Mouse (Mus musculus) bone marrow, adult 2 months (tissue): ENCODE measurements around the gene Trak1. TPM values are rescaled to one million over a fixed set of nuclear protein-coding genes. Genes with fewer than 3 reads are reported as not detected.
A peak's percentile ranks its signal among the peaks of the same experiment; 100 is the strongest.

Experiments
- H3K27ac ChIP-seq: fragments of 200-500 bp; 2 replicates; pipeline ENCODE4 v1.5.1; 2012; ENCODE audit warnings: low read depth, mild to moderate bottlenecking, control low read depth, inconsistent platforms, low read length; ENCODE audit not compliant: control insufficient read depth, poor library complexity, insufficient read depth
- H3K4me1 ChIP-seq: fragments of 200-500 bp; 2 replicates; pipeline ENCODE4 v1.6.1; 2011; ENCODE audit warnings: low read length; ENCODE audit not compliant: control insufficient read depth, insufficient read depth
- H3K4me3 ChIP-seq: fragments of 200-500 bp; replicated peaks from 2 replicates; pipeline ENCODE3; 2011; ENCODE audit warnings: mild to moderate bottlenecking, low read depth, low read length, control low read depth; ENCODE audit not compliant: control insufficient read depth
- CTCF ChIP-seq: fragments of 200-500 bp; IDR thresholded peaks from 2 replicates; pipeline ENCODE4 v1.5.1; 2011; ENCODE audit warnings: low read length, control low read depth; ENCODE audit not compliant: control insufficient read depth, insufficient read depth
- POLR2A ChIP-seq: fragments of 200-500 bp; IDR thresholded peaks from 2 replicates; pipeline ENCODE4 v1.6.1; 2011; ENCODE audit warnings: low read depth, mild to moderate bottlenecking, control low read depth, low read length, borderline replicate concordance; ENCODE audit not compliant: control insufficient read depth
- WGBS: fragments of 180-500 bp; shearing (Covaris S2); methylation state at CpG from one replicate; pipeline ENCODE4 v1.1.7; 2018; 5-methylcytosine and 5-hydroxymethylcytosine counted together
- polyA plus RNA-seq: library from polyadenylated mRNA; stranded (reverse); fragments of >200 nt; gene quantifications from 2 replicates; pipeline ENCODE4 v1.2.4, GENCODE M21; 2011; ENCODE audit warnings: low replicate concordance; ENCODE audit not compliant: missing spikeins, insufficient read depth, insufficient read length

The Trak1 gene
- polyA plus RNA-seq, 1 experiment, result 29.4 TPM

- TF ChIP-seq POLR2A (no peak), CTCF (no peak)
- H3K4me3 ChIP-seq, result peak overlapping the region; percentile 62
- WGBS, result 23% methylated on average over 29 of the region's 29 CpGs
- no peak overlapping the region; the same call in 1 of the 2 replicates for H3K27ac ChIP-seq
- no peaks in the 10 kb centered on the region; the same call in 1 of the 2 replicates for H3K4me1 ChIP-seq
Measured at GRCm38 (mm10) chr9:121285341-121286324, 11.7 kb upstream of the Trak1 start.

GRCm38 (mm10) chr9:121286325-121286901, 10.9 kb upstream of the Trak1 start:
- no peak for TF ChIP-seq POLR2A
- TF ChIP-seq CTCF, result no peak
- WGBS, result 66% methylated on average over 3 of the region's 3 CpGs
- H3K27ac ChIP-seq, result no peak overlapping the region
- H3K4me3 ChIP-seq, result no peak overlapping the region
- H3K4me1 ChIP-seq, result no peaks in the 10 kb centered on the region; the same call in 1 of the 2 replicates

- Histone ChIP-seq H3K4me1 (no peaks in the 10 kb centered on the region), H3K27ac (no peak overlapping the region), H3K4me3 (no peak overlapping the region)
- 71% methylated on average over 2 of the region's 2 CpGs for WGBS
- TF ChIP-seq CTCF (no peak), POLR2A (no peak)
Measured at GRCm38 (mm10) chr9:121291275-121291674, 6.0 kb upstream of the Trak1 start.

DNA sequence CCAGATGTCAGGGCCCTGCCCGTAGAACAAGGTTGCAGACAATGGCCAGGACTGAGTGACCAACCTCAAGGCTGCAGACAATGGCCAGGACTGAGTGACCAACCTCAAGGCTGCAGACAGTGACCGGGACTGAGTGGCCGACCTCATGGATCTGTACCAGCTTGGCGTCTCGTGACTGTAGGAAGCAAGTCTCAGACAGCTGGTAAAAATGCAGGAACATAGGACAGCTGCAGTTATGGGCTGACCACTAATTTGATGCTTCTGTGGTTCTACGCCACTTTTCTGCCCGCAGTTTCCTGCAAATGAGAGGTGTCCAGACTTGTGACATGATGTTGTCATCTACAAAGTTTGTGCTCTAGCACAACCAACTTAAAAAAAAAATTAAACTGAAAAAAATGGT, 4.1 kb upstream of the Trak1 start:
- no peak overlapping the region for H3K27ac ChIP-seq
- H3K4me1 ChIP-seq, result no peaks in the 10 kb centered on the region
- TF ChIP-seq POLR2A (no peak), CTCF (no peak)
- H3K4me3 ChIP-seq, result no peak overlapping the region
- 71% methylated on average over 7 of the region's 7 CpGs for WGBS

- TF ChIP-seq CTCF, result no peak
- TF ChIP-seq POLR2A, result no peak
- Histone ChIP-seq H3K27ac (no peak overlapping the region), H3K4me1 (peaks cover 4% of the 10 kb centered on the region; the same call in 1 of the 2 replicates), H3K4me3 (no peak overlapping the region)
- 84% methylated on average over 7 of the region's 7 CpGs for WGBS
Measured at GRCm38 (mm10) chr9:121295221-121295620, 2.1 kb upstream of the Trak1 start.

DNA sequence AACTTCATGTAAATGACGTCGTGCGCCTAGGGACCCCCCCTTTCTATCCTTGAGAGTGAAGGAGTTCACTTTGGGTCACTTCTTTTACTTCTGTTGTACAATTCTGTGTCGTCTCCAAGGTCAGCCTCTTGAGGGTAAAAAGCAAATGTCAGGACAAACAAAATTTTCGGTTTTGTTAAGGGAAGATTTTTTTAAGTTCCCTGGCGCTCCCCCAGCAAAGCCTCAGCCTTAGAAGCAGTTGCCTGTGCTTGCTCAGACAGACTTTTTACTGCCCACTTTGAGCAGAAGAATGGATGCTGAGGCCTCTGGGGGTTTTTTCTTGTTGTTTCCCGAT, 730 bp downstream of the Trak1 start:
- Histone ChIP-seq H3K4me1 (peaks cover 7% of the 10 kb centered on the region; the same call in 1 of the 2 replicates), H3K27ac (peak overlapping the region; percentile 76), H3K4me3 (peak overlapping the region; percentile 69)
- TF ChIP-seq CTCF (no peak), POLR2A (no peak)
- under 1% methylated on average over 7 of the region's 7 CpGs for WGBS

DNA sequence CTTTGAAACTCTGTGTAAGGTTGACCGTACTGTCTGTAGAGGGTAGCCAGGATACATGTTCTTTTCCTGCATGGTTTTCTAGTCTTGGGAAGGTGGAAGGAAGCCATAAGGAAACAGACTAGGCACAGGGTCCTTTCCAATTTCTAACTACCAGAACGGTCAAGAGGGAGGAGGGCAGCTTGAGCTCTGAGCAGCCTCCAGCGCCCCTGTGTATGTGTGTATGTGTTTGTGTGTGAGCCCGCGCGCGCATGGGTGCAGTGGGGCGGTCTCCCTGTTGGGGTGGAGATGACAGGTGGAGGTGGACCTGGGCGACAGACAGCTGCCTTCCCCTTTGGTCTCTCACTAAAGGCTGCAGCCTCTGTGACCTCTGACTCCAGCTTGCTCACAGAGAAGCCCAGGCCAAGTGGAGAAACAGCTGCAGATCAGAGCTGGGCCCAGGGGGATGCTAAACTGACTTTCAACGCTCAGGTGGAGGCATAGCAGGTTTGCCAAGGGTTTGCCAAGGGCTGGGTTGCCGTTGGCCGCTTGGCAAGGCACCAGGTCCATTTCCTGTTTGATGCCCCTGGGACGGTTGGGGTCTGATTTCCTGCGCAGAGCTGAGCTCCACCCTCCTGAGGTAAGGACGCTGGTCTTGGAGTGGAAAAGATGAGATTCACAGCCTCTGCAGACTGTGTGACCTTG, 1.2 kb downstream of the Trak1 start:
- 0% methylated on average over 15 of the region's 15 CpGs for WGBS
- TF ChIP-seq POLR2A, result no peak
- no peak for TF ChIP-seq CTCF
- peak overlapping the region; percentile 54 for H3K4me3 ChIP-seq
- peak overlapping the region; percentile 76 for H3K27ac ChIP-seq
- peaks cover 7% of the 10 kb centered on the region; the same call in 1 of the 2 replicates for H3K4me1 ChIP-seq

- 49% methylated on average over 9 of the region's 9 CpGs for WGBS
- Histone ChIP-seq H3K27ac (peak overlapping the region; percentile 56), H3K4me1 (peaks cover 9% of the 10 kb centered on the region; the same call in 1 of the 2 replicates), H3K4me3 (no peak overlapping the region)
- TF ChIP-seq CTCF, result no peak
- no peak for TF ChIP-seq POLR2A
Measured at GRCm38 (mm10) chr9:121299223-121299755, 2.0 kb downstream of the Trak1 start.
